In genomic region chr6:34412688-34413087, GRCm38 (mm10) we compare ENCODE assay signal across 22 mouse cellular contexts. TPM values are rescaled to one million over a fixed set of nuclear protein-coding genes. Genes with fewer than 3 reads are reported as not detected.
"Had no signal": no experiment of that assay in that cellular context is flagged by ENCODE, and none has a peak within 500 bp of the region (broad histone marks: within the 10 kb centered on the region; RNA-seq: fewer than 3 reads in every experiment).

No protein-coding gene starts in this region.

- H3K9ac ChIP-seq: kidney, embryonic 15.5 days; limb, embryonic 12.5 days; limb, embryonic 15.5 days; liver, embryonic 15.5 days; lung, embryonic 14.5 days; midbrain, embryonic 13.5 days; neural tube, embryonic 12.5 days had no signal

- H3K27ac ChIP-seq: kidney, embryonic 15.5 days; limb, embryonic 12.5 days; limb, embryonic 15.5 days; liver, embryonic 15.5 days; macrophage; midbrain, embryonic 13.5 days; neural tube, embryonic 12.5 days; stomach, postnatal 0 days had no signal

- H3K4me3 ChIP-seq: kidney, embryonic 15.5 days; limb, embryonic 12.5 days; limb, embryonic 15.5 days; liver, embryonic 15.5 days; midbrain, embryonic 13.5 days; neural tube, embryonic 12.5 days had no signal

- H3K36me3 ChIP-seq: kidney, embryonic 15.5 days; limb, embryonic 12.5 days; limb, embryonic 15.5 days; liver, embryonic 15.5 days; midbrain, embryonic 13.5 days; neural tube, embryonic 12.5 days had no signal

- ATAC-seq: inflammation-experienced regulatory T-cells, adult 6 months; lung, postnatal 0 days; midbrain, embryonic 13.5 days had no signal

- H3K4me1 ChIP-seq: limb, embryonic 12.5 days; limb, embryonic 15.5 days; midbrain, embryonic 13.5 days; neural tube, embryonic 12.5 days had no signal

- H3K4me2 ChIP-seq: kidney, embryonic 15.5 days; limb, embryonic 12.5 days; limb, embryonic 15.5 days; liver, embryonic 15.5 days; lung, embryonic 14.5 days; midbrain, embryonic 13.5 days; neural tube, embryonic 12.5 days had no signal

- H3K27me3 ChIP-seq: kidney, embryonic 15.5 days; limb, embryonic 12.5 days; limb, embryonic 15.5 days; liver, embryonic 15.5 days; midbrain, embryonic 13.5 days; neural tube, embryonic 12.5 days had no signal

- H3K9me3 ChIP-seq: kidney, embryonic 15.5 days; limb, embryonic 12.5 days; limb, embryonic 15.5 days; liver, embryonic 15.5 days; midbrain, embryonic 13.5 days; neural tube, embryonic 12.5 days had no signal

- DNase-seq: left cerebral cortex, postnatal 4 days; thymus, adult 2 months; thymus, postnatal 14 days; thymus, postnatal 4 days had no signal

RNA-seq across cellular contexts. Expression of gene Akr1b7, which starts 0.6 kb away (rescaled TPM):
- total RNA-seq: layer of hippocampus, adult 18-20 months; layer of hippocampus, postnatal 14 days; left cerebral cortex, postnatal 14 days; left cerebral cortex, postnatal 4 days; megakaryocyte, adult 5-6 weeks; midbrain, postnatal 0 days; neutrophil, adult 5-6 weeks had no signal
- polyA plus RNA-seq: inflammation-experienced regulatory T-cells, adult 6 months; limb, embryonic 12.5 days; lung, embryonic 14.5 days; macrophage; midbrain, embryonic 13.5 days; neural tube, embryonic 12.5 days; stomach, embryonic 14.5 days had no signal

RNA-seq across cellular contexts. Expression of gene Akr1b8, which starts 58.8 kb away (rescaled TPM):
- total RNA-seq: megakaryocyte, adult 5-6 weeks; neutrophil, adult 5-6 weeks had no signal
